Mouse (Mus musculus): ENCODE results near the gene Mag. TPM values are rescaled to one million over a fixed set of nuclear protein-coding genes. Genes with fewer than 3 reads are reported as not detected.

Gene Mag
- polyA plus RNA-seq, 1 experiment, result 0.94 TPM

DNA sequence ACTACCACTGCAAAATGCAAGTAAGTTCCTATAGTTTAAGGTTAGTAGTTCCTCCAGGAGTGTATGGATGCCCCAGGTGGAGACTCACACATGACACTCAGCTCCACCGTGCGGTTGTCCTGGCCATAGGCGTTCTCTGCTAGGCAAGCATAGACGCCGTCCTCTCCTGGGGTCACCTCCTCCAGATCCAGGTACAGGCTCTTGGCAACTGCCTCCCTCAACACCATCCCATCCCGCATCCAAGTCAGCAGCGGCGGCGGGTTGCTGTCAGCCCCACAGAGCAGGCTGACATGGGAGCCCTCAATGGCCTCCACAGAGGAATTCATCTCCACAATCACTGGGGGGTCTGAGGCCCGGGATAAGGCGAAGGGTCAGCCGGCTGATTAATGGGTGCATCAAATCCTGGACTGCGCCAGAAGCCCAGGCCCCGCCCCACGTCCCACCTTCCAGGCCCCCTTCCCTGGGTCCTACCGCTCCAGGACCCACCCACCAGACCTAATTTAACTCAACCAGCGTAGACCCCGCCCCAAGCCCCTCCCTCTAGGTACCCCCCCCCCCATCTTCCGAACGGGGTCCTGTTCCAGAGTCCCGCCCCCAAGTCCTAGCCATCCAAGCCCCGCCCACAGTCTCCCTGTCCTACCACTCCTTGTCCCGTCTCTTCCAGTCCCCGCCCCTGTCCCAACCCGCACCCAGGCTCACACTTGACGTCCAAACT lies 6.2 kb downstream of the Mag start:
- Histone ChIP-seq H3K4me3 (ENCODE audit: insufficient read depth, low read depth, low read length) (peak overlapping the region; percentile 19), H3K27ac (ENCODE audit: insufficient read depth, low read depth, low read length) (no peak overlapping the region), H3K4me1 (ENCODE audit: control insufficient read depth, insufficient read depth, low read length) (no peaks in the 10 kb centered on the region), H3K27me3 (replicated peaks; ENCODE audit: control insufficient read depth, insufficient read depth, low read length) (no peaks in the 10 kb centered on the region), H3K36me3 (ENCODE audit: control insufficient read depth, insufficient read depth, low read length) (no peaks in the 10 kb centered on the region)
- 4% methylated on average over 26 of the region's 26 CpGs for WGBS
- TF ChIP-seq CTCF (conservative IDR thresholded peaks at IDR 0.05; ENCODE audit: insufficient read depth, insufficient read length, low read depth, low read length) (no peak), POLR2A (IDR thresholded peaks at IDR 0.05; ENCODE audit: low read depth, low read length) (no peak)
- peak; percentile 25 for DNase-seq

- no peak for DNase-seq
- Histone ChIP-seq H3K4me3 (ENCODE audit: insufficient read depth, low read depth, low read length) (no peak overlapping the region), H3K36me3 (ENCODE audit: control insufficient read depth, insufficient read depth, low read length) (no peaks in the 10 kb centered on the region), H3K27me3 (replicated peaks; ENCODE audit: control insufficient read depth, insufficient read depth, low read length) (no peaks in the 10 kb centered on the region), H3K4me1 (ENCODE audit: control insufficient read depth, insufficient read depth, low read length) (no peaks in the 10 kb centered on the region), H3K27ac (ENCODE audit: insufficient read depth, low read depth, low read length) (no peak overlapping the region)
- 44% methylated on average over 4 of the region's 4 CpGs for WGBS
- TF ChIP-seq CTCF (conservative IDR thresholded peaks at IDR 0.05; ENCODE audit: insufficient read depth, insufficient read length, low read depth, low read length) (peak; percentile 62), POLR2A (IDR thresholded peaks at IDR 0.05; ENCODE audit: low read depth, low read length) (no peak)
Measured at GRCm38 (mm10) chr7:30904042-30904441, 10.6 kb downstream of the Mag start.

DNA sequence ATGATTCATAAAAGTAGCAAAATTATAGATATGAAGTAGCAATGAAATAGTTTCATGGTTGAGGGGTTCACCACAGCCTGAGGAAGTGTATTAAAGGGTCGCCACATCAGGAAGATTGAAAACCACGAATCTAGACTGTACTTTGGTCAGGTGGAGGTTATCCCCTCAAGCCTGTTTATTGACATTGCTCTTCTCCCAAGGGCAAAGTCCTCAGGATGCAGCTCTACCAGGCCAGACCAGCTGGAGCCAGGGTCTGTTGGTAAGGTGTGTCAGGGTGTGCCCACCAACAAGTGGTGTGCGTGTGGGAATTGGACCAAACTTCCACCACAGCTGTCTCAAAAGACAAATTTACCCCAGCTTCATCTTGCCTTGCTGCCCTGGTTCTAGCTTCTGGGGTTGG lies 19.5 kb downstream of the Mag start:
- no peak for TF ChIP-seq POLR2A (IDR thresholded peaks at IDR 0.05; ENCODE audit: low read depth, low read length)
- TF ChIP-seq CTCF (conservative IDR thresholded peaks at IDR 0.05; ENCODE audit: insufficient read depth, insufficient read length, low read depth, low read length), result no peak
- 63% methylated on average over 3 of the region's 3 CpGs for WGBS
- no peak for DNase-seq

GRCm38 (mm10) chr7:30892515-30892914 lies 22.2 kb downstream of the Mag start:
- TF ChIP-seq CTCF (conservative IDR thresholded peaks at IDR 0.05; ENCODE audit: insufficient read depth, insufficient read length, low read depth, low read length), result no peak
- TF ChIP-seq POLR2A (IDR thresholded peaks at IDR 0.05; ENCODE audit: low read depth, low read length), result no peak
- no peaks in the 10 kb centered on the region for H3K27me3 ChIP-seq (replicated peaks; ENCODE audit: control insufficient read depth, insufficient read depth, low read length)
- H3K36me3 ChIP-seq (ENCODE audit: control insufficient read depth, insufficient read depth, low read length), result no peaks in the 10 kb centered on the region
- peak; percentile 42 for DNase-seq
- no peak overlapping the region for H3K4me3 ChIP-seq (ENCODE audit: insufficient read depth, low read depth, low read length)
- 49% methylated on average over 3 of the region's 3 CpGs for WGBS
- H3K4me1 ChIP-seq (ENCODE audit: control insufficient read depth, insufficient read depth, low read length), result 0 out of 2 replicates have a peak, but pooled peaks cover 3% of the 10 kb centered on the region
- H3K27ac ChIP-seq (ENCODE audit: insufficient read depth, low read depth, low read length), result peak overlapping the region; percentile 79

More for the DNA sequence above, 19.5 kb downstream of the Mag start:
- H3K4me1 ChIP-seq (ENCODE audit: control insufficient read depth, insufficient read depth, low read length), result 0 out of 2 replicates have a peak, but pooled peaks cover 3% of the 10 kb centered on the region
- no peaks in the 10 kb centered on the region for H3K36me3 ChIP-seq (ENCODE audit: control insufficient read depth, insufficient read depth, low read length)
- no peak overlapping the region for H3K27ac ChIP-seq (ENCODE audit: insufficient read depth, low read depth, low read length)
- H3K4me3 ChIP-seq (ENCODE audit: insufficient read depth, low read depth, low read length), result no peak overlapping the region
- H3K27me3 ChIP-seq (replicated peaks; ENCODE audit: control insufficient read depth, insufficient read depth, low read length), result no peaks in the 10 kb centered on the region

DNA sequence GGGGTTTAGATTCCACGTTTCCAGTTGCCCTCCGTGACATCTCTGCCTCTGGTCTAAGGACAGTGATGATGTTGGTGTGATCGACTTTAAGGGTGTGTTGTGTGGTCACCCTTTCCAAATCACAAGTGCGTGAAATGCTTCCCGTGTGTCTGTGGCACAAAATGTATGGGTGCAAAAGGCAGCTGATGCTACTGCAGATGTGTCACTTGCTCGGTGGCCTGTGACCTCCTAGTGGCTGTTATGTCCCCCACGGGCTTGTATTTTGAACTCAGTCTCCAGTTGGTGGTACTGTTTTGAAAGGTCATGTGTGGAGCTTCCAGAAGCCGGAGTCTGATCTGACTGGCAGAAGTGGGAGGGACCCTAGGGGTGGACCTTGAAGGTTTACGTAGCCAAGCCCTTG lies 22.9 kb downstream of the Mag start:
- no peak for DNase-seq
- Histone ChIP-seq H3K36me3 (ENCODE audit: control insufficient read depth, insufficient read depth, low read length) (no peaks in the 10 kb centered on the region), H3K4me1 (ENCODE audit: control insufficient read depth, insufficient read depth, low read length) (0 out of 2 replicates have a peak, but pooled peaks cover 3% of the 10 kb centered on the region), H3K27me3 (replicated peaks; ENCODE audit: control insufficient read depth, insufficient read depth, low read length) (no peaks in the 10 kb centered on the region), H3K4me3 (ENCODE audit: insufficient read depth, low read depth, low read length) (no peak overlapping the region), H3K27ac (ENCODE audit: insufficient read depth, low read depth, low read length) (no peak overlapping the region)
- WGBS, result 68% methylated on average over 9 of the region's 9 CpGs
- TF ChIP-seq POLR2A (IDR thresholded peaks at IDR 0.05; ENCODE audit: low read depth, low read length) (no peak), CTCF (conservative IDR thresholded peaks at IDR 0.05; ENCODE audit: insufficient read depth, insufficient read length, low read depth, low read length) (no peak)

GRCm38 (mm10) chr7:30890681-30891080 lies 24.0 kb downstream of the Mag start:
- H3K27me3 ChIP-seq (replicated peaks; ENCODE audit: control insufficient read depth, insufficient read depth, low read length), result no peaks in the 10 kb centered on the region
- 0 out of 2 replicates have a peak, but pooled peaks cover 3% of the 10 kb centered on the region for H3K4me1 ChIP-seq (ENCODE audit: control insufficient read depth, insufficient read depth, low read length)
- DNase-seq, result no peak
- WGBS, result 22% methylated on average over 2 of the region's 2 CpGs
- H3K27ac ChIP-seq (ENCODE audit: insufficient read depth, low read depth, low read length), result no peak overlapping the region
- H3K4me3 ChIP-seq (ENCODE audit: insufficient read depth, low read depth, low read length), result no peak overlapping the region
- TF ChIP-seq CTCF (conservative IDR thresholded peaks at IDR 0.05; ENCODE audit: insufficient read depth, insufficient read length, low read depth, low read length) (no peak), POLR2A (IDR thresholded peaks at IDR 0.05; ENCODE audit: low read depth, low read length) (no peak)
- H3K36me3 ChIP-seq (ENCODE audit: control insufficient read depth, insufficient read depth, low read length), result no peaks in the 10 kb centered on the region

GRCm38 (mm10) chr7:30888786-30889185 lies 25.9 kb downstream of the Mag start:
- TF ChIP-seq POLR2A (IDR thresholded peaks at IDR 0.05; ENCODE audit: low read depth, low read length), result no peak
- no peak for TF ChIP-seq CTCF (conservative IDR thresholded peaks at IDR 0.05; ENCODE audit: insufficient read depth, insufficient read length, low read depth, low read length)
- WGBS, result 74% methylated on average over 7 of the region's 7 CpGs

More at GRCm38 (mm10) chr7:30888786-30889185, 25.9 kb downstream of the Mag start:
- H3K27me3 ChIP-seq (replicated peaks; ENCODE audit: control insufficient read depth, insufficient read depth, low read length), result no peaks in the 10 kb centered on the region
- no peak overlapping the region for H3K4me3 ChIP-seq (ENCODE audit: insufficient read depth, low read depth, low read length)
- 0 out of 2 replicates have a peak, but pooled peaks cover 3% of the 10 kb centered on the region for H3K4me1 ChIP-seq (ENCODE audit: control insufficient read depth, insufficient read depth, low read length)
- no peak for DNase-seq
- no peak overlapping the region for H3K27ac ChIP-seq (ENCODE audit: insufficient read depth, low read depth, low read length)
- no peaks in the 10 kb centered on the region for H3K36me3 ChIP-seq (ENCODE audit: control insufficient read depth, insufficient read depth, low read length)
